Mouse (Mus musculus) midbrain, embryonic 16.5 days (tissue): ENCODE measurements around the gene Comtd1. TPM values are rescaled to one million over a fixed set of nuclear protein-coding genes. Genes with fewer than 3 reads are reported as not detected.

Experiments used
- ATAC-seq: fragments of 200-750 bp; cut with Nextera tagmentation; 2 replicates; pipeline ENCODE4 v1.8.0; 2017; ENCODE audit warnings: moderate TSS enrichment
- H3K27ac ChIP-seq: fragments of 300-500 bp; sonication (generic); 2 replicates; pipeline ENCODE4 v1.5.1; 2014; ENCODE audit warnings: mild to moderate bottlenecking, low read length, mixed read lengths
- H3K27me3 ChIP-seq: fragments of 300-500 bp; sonication (generic); 2 replicates; pipeline ENCODE4 v1.6.1; 2014; ENCODE audit warnings: low read depth, low read length, mixed read lengths; ENCODE audit not compliant: control insufficient read depth, insufficient read depth
- H3K36me3 ChIP-seq: fragments of 300-500 bp; sonication (generic); 2 replicates; pipeline ENCODE4 v1.6.1; 2014; ENCODE audit warnings: mild to moderate bottlenecking, low read length, moderate library complexity, mixed read lengths; ENCODE audit not compliant: control insufficient read depth, insufficient read depth
- H3K4me1 ChIP-seq: fragments of 300-500 bp; sonication (generic); 2 replicates; pipeline ENCODE4 v1.6.1; 2014; ENCODE audit warnings: mild to moderate bottlenecking, low read length, mixed read lengths; ENCODE audit not compliant: control insufficient read depth, insufficient read depth
- H3K4me2 ChIP-seq: fragments of 300-500 bp; sonication (generic); 2 replicates; pipeline ENCODE4 v1.6.1; 2014; ENCODE audit warnings: mild to moderate bottlenecking, low read length, mixed read lengths
- H3K4me3 ChIP-seq: fragments of 300-500 bp; sonication (generic); 2 replicates; pipeline ENCODE4 v1.5.1; 2014; ENCODE audit warnings: low read depth, mild to moderate bottlenecking, low read length, moderate library complexity, mixed read lengths
- H3K9ac ChIP-seq: fragments of 300-500 bp; sonication (generic); 2 replicates; pipeline ENCODE4 v1.6.1; 2014; ENCODE audit warnings: low read depth, low read length, mixed read lengths
- H3K9me3 ChIP-seq: fragments of 300-500 bp; sonication (generic); replicated peaks from 2 replicates; pipeline ENCODE4 v1.6.1; 2014; ENCODE audit warnings: mild to moderate bottlenecking, low read length, mixed read lengths; ENCODE audit not compliant: control insufficient read depth, poor library complexity, severe bottlenecking
- WGBS: fragments of 180-500 bp; shearing (Covaris S2); extraction: QIAGEN DNeasy Blood & Tissue Kit; methylation state at CpG from one replicate; pipeline ENCODE4 v1.1.7; 2014; 5-methylcytosine and 5-hydroxymethylcytosine counted together
- polyA plus RNA-seq: library from polyadenylated mRNA; unstranded; fragments of >200 nt; fragmentation: Nextera tagmentation; extraction: Ambion mirVana; gene quantifications from 2 replicates; pipeline ENCODE4 v1.2.1, GENCODE M21; 2015

Comtd1 gene
- polyA plus RNA-seq, 1 experiment from 2014 or later, result 58.7 TPM

- 61% methylated on average over 7 of the region's 7 CpGs for WGBS
- Histone ChIP-seq H3K4me1 (no peaks in the 10 kb centered on the region), H3K9me3 (no peaks in the 10 kb centered on the region), H3K27me3 (no peaks in the 10 kb centered on the region), H3K36me3 (no peaks in the 10 kb centered on the region), H3K9ac (no peak overlapping the region), H3K4me3 (no peak overlapping the region), H3K4me2 (no peak overlapping the region), H3K27ac (no peak overlapping the region)
- ATAC-seq, result no peak
Observed at GRCm38 (mm10) chr14:21822795-21823374, 25.9 kb downstream of the Comtd1 start.

DNA sequence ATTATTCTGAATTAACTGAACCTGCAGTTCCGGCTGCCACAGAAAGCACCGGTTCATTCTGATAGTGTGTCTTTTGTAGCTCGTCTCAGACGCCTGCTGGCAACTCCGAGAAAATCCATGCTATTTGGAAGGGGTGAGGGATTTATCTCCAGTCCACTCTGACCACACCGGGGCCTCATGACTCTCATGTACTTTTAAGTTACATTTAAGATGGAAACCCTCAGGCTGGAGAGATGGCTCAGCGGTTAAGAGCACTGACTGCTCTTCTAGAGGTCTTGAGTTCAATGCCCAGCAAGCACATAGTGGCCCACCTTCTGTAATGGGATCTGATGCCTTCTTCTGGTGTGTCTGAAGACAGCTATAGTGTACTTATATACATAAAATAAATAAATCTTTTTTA, 26.5 kb downstream of the Comtd1 start:
- WGBS, result 70% methylated on average over 7 of the region's 7 CpGs
- no peaks in the 10 kb centered on the region for H3K36me3 ChIP-seq
- no peak for ATAC-seq
- no peak overlapping the region for H3K4me2 ChIP-seq
- no peak overlapping the region for H3K27ac ChIP-seq
- no peak overlapping the region for H3K4me3 ChIP-seq
- H3K9me3 ChIP-seq, result no peaks in the 10 kb centered on the region
- no peaks in the 10 kb centered on the region for H3K4me1 ChIP-seq
- H3K9ac ChIP-seq, result no peak overlapping the region
- no peaks in the 10 kb centered on the region for H3K27me3 ChIP-seq

GRCm38 (mm10) chr14:21820880-21821505, 27.8 kb downstream of the Comtd1 start:
- H3K27me3 ChIP-seq, result no peaks in the 10 kb centered on the region
- ATAC-seq, result no peak
- no peak overlapping the region for H3K27ac ChIP-seq
- no peak overlapping the region for H3K4me2 ChIP-seq
- H3K9me3 ChIP-seq, result no peaks in the 10 kb centered on the region
- no peaks in the 10 kb centered on the region for H3K4me1 ChIP-seq
- 95% methylated on average over 4 of the region's 4 CpGs for WGBS
- no peak overlapping the region for H3K4me3 ChIP-seq
- no peaks in the 10 kb centered on the region for H3K36me3 ChIP-seq
- no peak overlapping the region for H3K9ac ChIP-seq

DNA sequence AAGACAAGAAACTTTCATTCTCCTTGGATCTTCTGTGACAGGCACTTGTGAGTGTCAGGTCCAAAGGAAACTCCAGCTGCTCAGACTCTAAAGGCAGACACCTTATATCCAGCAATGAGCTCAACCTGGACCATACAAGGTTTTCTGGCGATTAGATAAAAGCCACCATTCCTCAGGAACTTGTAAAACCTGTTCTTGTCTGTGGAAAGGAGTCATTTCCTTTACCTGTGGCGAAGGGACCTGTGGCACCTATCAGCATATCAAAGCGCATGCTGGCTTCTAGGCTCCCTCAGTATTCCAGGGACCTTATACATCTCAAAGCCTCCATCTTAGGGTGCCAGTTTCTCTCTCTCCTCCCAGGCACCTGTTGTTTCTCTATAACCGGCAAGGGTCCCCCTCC, 31.3 kb downstream of the Comtd1 start:
- no peak overlapping the region for H3K4me2 ChIP-seq
- H3K27me3 ChIP-seq, result no peaks in the 10 kb centered on the region
- no peaks in the 10 kb centered on the region for H3K9me3 ChIP-seq
- H3K36me3 ChIP-seq, result no peaks in the 10 kb centered on the region
- no peak overlapping the region for H3K4me3 ChIP-seq
- no peaks in the 10 kb centered on the region for H3K4me1 ChIP-seq
- no peak overlapping the region for H3K27ac ChIP-seq
- ATAC-seq, result no peak
- H3K9ac ChIP-seq, result no peak overlapping the region
- 50% methylated on average over 4 of the region's 4 CpGs for WGBS

- ATAC-seq, result no peak
- 83% methylated on average over 3 of the region's 3 CpGs for WGBS
- no peak overlapping the region for H3K9ac ChIP-seq
Observed at GRCm38 (mm10) chr14:21816255-21816654, 32.5 kb downstream of the Comtd1 start.

GRCm38 (mm10) chr14:21814606-21815005, 34.2 kb downstream of the Comtd1 start:
- no peak overlapping the region for H3K9ac ChIP-seq
- WGBS, result 90% methylated on average over 4 of the region's 4 CpGs

More at GRCm38 (mm10) chr14:21816255-21816654, 32.5 kb downstream of the Comtd1 start:
- Histone ChIP-seq H3K4me2 (no peak overlapping the region), H3K36me3 (no peaks in the 10 kb centered on the region), H3K27me3 (no peaks in the 10 kb centered on the region), H3K4me3 (no peak overlapping the region), H3K27ac (no peak overlapping the region), H3K9me3 (no peaks in the 10 kb centered on the region), H3K4me1 (no peaks in the 10 kb centered on the region)

GRCm38 (mm10) chr14:21813847-21814246, 34.9 kb downstream of the Comtd1 start:
- WGBS, result 91% methylated on average over 3 of the region's 3 CpGs
- Histone ChIP-seq H3K36me3 (no peaks in the 10 kb centered on the region), H3K4me2 (no peak overlapping the region), H3K27ac (no peak overlapping the region), H3K4me1 (no peaks in the 10 kb centered on the region), H3K9ac (no peak overlapping the region), H3K27me3 (no peaks in the 10 kb centered on the region), H3K4me3 (no peak overlapping the region), H3K9me3 (no peaks in the 10 kb centered on the region)
- no peak for ATAC-seq

More at GRCm38 (mm10) chr14:21814606-21815005, 34.2 kb downstream of the Comtd1 start:
- ATAC-seq, result no peak
- H3K36me3 ChIP-seq, result no peaks in the 10 kb centered on the region
- H3K4me2 ChIP-seq, result no peak overlapping the region
- H3K4me3 ChIP-seq, result no peak overlapping the region
- H3K27ac ChIP-seq, result no peak overlapping the region
- H3K27me3 ChIP-seq, result no peaks in the 10 kb centered on the region
- H3K4me1 ChIP-seq, result no peaks in the 10 kb centered on the region
- H3K9me3 ChIP-seq, result no peaks in the 10 kb centered on the region

DNA sequence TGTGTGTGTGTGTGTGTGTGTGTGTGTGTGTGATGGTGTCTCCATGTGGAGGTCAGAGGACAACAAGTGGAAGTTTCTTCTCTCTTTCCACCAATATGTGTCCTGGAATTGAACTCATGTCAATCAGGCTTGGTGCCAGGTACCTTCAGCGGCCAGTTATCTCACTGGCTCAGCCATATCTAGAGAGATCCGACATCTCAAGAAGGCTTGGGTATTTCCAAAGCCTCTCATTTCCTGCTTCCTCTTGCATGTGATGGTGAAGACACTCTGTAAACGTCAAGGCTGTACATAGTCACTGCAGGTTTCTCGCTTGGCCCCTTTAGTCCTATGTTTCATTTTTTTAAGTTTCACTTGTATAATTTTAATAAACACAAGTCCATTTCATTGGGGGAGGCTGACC, 35.6 kb downstream of the Comtd1 start:
- no peaks in the 10 kb centered on the region for H3K4me1 ChIP-seq

GRCm38 (mm10) chr14:21812590-21813162, 36.1 kb downstream of the Comtd1 start:
- H3K4me3 ChIP-seq, result no peak overlapping the region
- no peaks in the 10 kb centered on the region for H3K4me1 ChIP-seq
- H3K4me2 ChIP-seq, result no peak overlapping the region
- H3K9ac ChIP-seq, result no peak overlapping the region
- H3K27me3 ChIP-seq, result no peaks in the 10 kb centered on the region
- H3K9me3 ChIP-seq, result no peaks in the 10 kb centered on the region
- 25% methylated on average over 14 of the region's 14 CpGs for WGBS
- H3K36me3 ChIP-seq, result no peaks in the 10 kb centered on the region
- ATAC-seq, result no peak
- no peak overlapping the region for H3K27ac ChIP-seq

More for the DNA sequence above, 35.6 kb downstream of the Comtd1 start:
- no peak for ATAC-seq
- no peak overlapping the region for H3K4me2 ChIP-seq
- no peak overlapping the region for H3K9ac ChIP-seq
- no peaks in the 10 kb centered on the region for H3K36me3 ChIP-seq
- H3K27ac ChIP-seq, result no peak overlapping the region
- H3K9me3 ChIP-seq, result no peaks in the 10 kb centered on the region
- H3K4me3 ChIP-seq, result no peak overlapping the region
- WGBS, result 96% methylated on average over 4 of the region's 4 CpGs
- no peaks in the 10 kb centered on the region for H3K27me3 ChIP-seq
